Mouse (Mus musculus) MEL (cell line): ENCODE results near the gene Ngp. TPM values are rescaled to one million over a fixed set of nuclear protein-coding genes. Genes with fewer than 3 reads are reported as not detected.

Experiments
- DNase-seq: peaks from one replicate; pipeline ENCODE4 v3.0.0; 2011; ENCODE audit warnings: low read depth, low spot score
- H3K27ac ChIP-seq: 2 replicates; pipeline ENCODE4 v1.5.1; 2012; ENCODE audit warnings: low read depth, mild to moderate bottlenecking, control low read depth, low read length, moderate library complexity; ENCODE audit not compliant: control insufficient read depth
- H3K27me3 ChIP-seq, 2 experiments: fragments of 150-350 bp in 1 of 2; sonication (generic) in 1 of 2; 2 replicates each; pipeline ENCODE4 v1.6.1; 2012; ENCODE audit warnings: low read length in 2 of 2, mild to moderate bottlenecking in 2 of 2, improper control_type of control experiment in 1 of 2, moderate library complexity in 1 of 2; ENCODE audit not compliant: insufficient read depth in 2 of 2, control insufficient read depth in 1 of 2
- H3K36me3 ChIP-seq, 2 experiments: 2 replicates each; pipeline ENCODE4 v1.6.1; 2012 to 2014; ENCODE audit warnings: low read length in 2 of 2, improper control_type of control experiment in 1 of 2, inconsistent platforms in 1 of 2, mild to moderate bottlenecking in 1 of 2; ENCODE audit not compliant: insufficient read depth in 2 of 2, control insufficient read depth in 1 of 2
- H3K4me1 ChIP-seq, 2 experiments: fragments of 150-350 bp in 1 of 2; sonication (generic) in 1 of 2; 2 replicates each; pipeline ENCODE4 v1.6.1; 2012; ENCODE audit warnings: low read length in 2 of 2, improper control_type of control experiment in 1 of 2, mild to moderate bottlenecking in 1 of 2; ENCODE audit not compliant: insufficient read depth in 2 of 2, control insufficient read depth in 1 of 2
- H3K4me3 ChIP-seq, 2 experiments: fragments of 150-350 bp in 1 of 2; sonication (generic) in 1 of 2; 2 replicates each; pipeline ENCODE4 v1.5.1; 2012; ENCODE audit warnings: low read depth in 2 of 2, low read length in 2 of 2, mild to moderate bottlenecking in 2 of 2, moderate library complexity in 2 of 2, control low read depth in 1 of 2, improper control_type of control experiment in 1 of 2; ENCODE audit not compliant: control insufficient read depth in 1 of 2, insufficient read depth in 1 of 2
- H3K79me2 ChIP-seq: 2 replicates; pipeline ENCODE4 v1.6.1; 2012; ENCODE audit warnings: mild to moderate bottlenecking, low read length, moderate library complexity; ENCODE audit not compliant: control insufficient read depth, poor library complexity, insufficient read depth
- H3K9ac ChIP-seq: 2 replicates; pipeline ENCODE4 v1.6.1; 2012; ENCODE audit warnings: low read depth, mild to moderate bottlenecking, control low read depth, low read length, moderate library complexity; ENCODE audit not compliant: control insufficient read depth, poor library complexity, severe bottlenecking
- H3K9me3 ChIP-seq: fragments of 150-350 bp; sonication (generic); replicated peaks from 2 replicates; pipeline ENCODE4 v1.6.1; 2012; ENCODE audit warnings: mild to moderate bottlenecking, low read length, improper control_type of control experiment, moderate library complexity; ENCODE audit not compliant: insufficient read depth
- BHLHE40 ChIP-seq: IDR thresholded peaks from 2 replicates; pipeline ENCODE4 v1.6.1; 2012; ENCODE audit warnings: low read depth, mild to moderate bottlenecking, inconsistent platforms, low read length, improper control_type of control experiment, borderline replicate concordance
- CHD1 ChIP-seq: IDR thresholded peaks from 2 replicates; pipeline ENCODE4 v1.6.1; 2012; ENCODE audit warnings: low read depth, mild to moderate bottlenecking, inconsistent platforms, low read length, improper control_type of control experiment
- CHD2 ChIP-seq: IDR thresholded peaks from 2 replicates; pipeline ENCODE4 v1.6.1; 2011; ENCODE audit warnings: low read length, improper control_type of control experiment
- CTCF ChIP-seq, 3 experiments: IDR thresholded peaks in 2 of 3; conservative IDR thresholded peaks in 1 of 3; 2 replicates each; pipeline ENCODE4 v1.5.1; 2011 to 2012; ENCODE audit warnings: low read length in 3 of 3, low read depth in 2 of 3, mild to moderate bottlenecking in 2 of 3, improper control_type of control experiment in 1 of 3, inconsistent platforms in 1 of 3, mixed read lengths in 1 of 3, moderate library complexity in 1 of 3; ENCODE audit not compliant: control insufficient read depth in 1 of 3, insufficient read depth in 1 of 3, poor library complexity in 1 of 3, severe bottlenecking in 1 of 3
- ETS1 ChIP-seq: IDR thresholded peaks from 2 replicates; pipeline ENCODE4 v1.6.1; 2012; ENCODE audit warnings: low read depth, mild to moderate bottlenecking, inconsistent platforms, low read length, improper control_type of control experiment, moderate library complexity
- GABPA ChIP-seq: IDR thresholded peaks from 2 replicates; pipeline ENCODE4 v1.6.1; 2012; ENCODE audit warnings: low read depth, mild to moderate bottlenecking, inconsistent platforms, low read length, improper control_type of control experiment, moderate library complexity
- HCFC1 ChIP-seq: IDR thresholded peaks from 2 replicates; pipeline ENCODE4 v1.6.1; 2012; ENCODE audit warnings: low read depth, mild to moderate bottlenecking, inconsistent platforms, low read length, improper control_type of control experiment, moderate library complexity
- MAFK ChIP-seq: IDR thresholded peaks from 2 replicates; pipeline ENCODE4 v1.6.1; 2011; ENCODE audit warnings: low read depth, mild to moderate bottlenecking, low read length, improper control_type of control experiment, borderline replicate concordance
- MAZ ChIP-seq: IDR thresholded peaks from 2 replicates; pipeline ENCODE4 v1.6.1; 2012; ENCODE audit warnings: low read depth, mild to moderate bottlenecking, inconsistent platforms, low read length, improper control_type of control experiment
- MEF2A ChIP-seq: IDR thresholded peaks from 2 replicates; pipeline ENCODE4 v1.6.1; 2014; ENCODE audit warnings: low read depth, mild to moderate bottlenecking, inconsistent platforms, low read length, improper control_type of control experiment; ENCODE audit not compliant: poor library complexity, insufficient replicate concordance, severe bottlenecking; ENCODE audit errors: extremely low read depth
- MYC ChIP-seq: IDR thresholded peaks from 2 replicates; pipeline ENCODE4 v1.6.1; 2011; ENCODE audit warnings: low read depth, mild to moderate bottlenecking, low read length, improper control_type of control experiment, moderate library complexity
- NELFE ChIP-seq: IDR thresholded peaks from 2 replicates; pipeline ENCODE4 v1.6.1; 2011; ENCODE audit warnings: low read depth, low read length, improper control_type of control experiment
- NRF1 ChIP-seq: IDR thresholded peaks from 2 replicates; pipeline ENCODE4 v1.6.1; 2014; ENCODE audit warnings: low read depth, mild to moderate bottlenecking, inconsistent platforms, low read length, improper control_type of control experiment, moderate library complexity; ENCODE audit not compliant: poor library complexity, insufficient read depth, severe bottlenecking
- POLR2A ChIP-seq, 2 experiments: IDR thresholded peaks; 2 replicates each; pipeline ENCODE4 v1.6.1; 2011 to 2012; ENCODE audit warnings: low read length in 2 of 2, mild to moderate bottlenecking in 2 of 2, control low read depth in 1 of 2, improper control_type of control experiment in 1 of 2, low read depth in 1 of 2, moderate library complexity in 1 of 2; ENCODE audit not compliant: control insufficient read depth in 1 of 2, insufficient read depth in 1 of 2, poor library complexity in 1 of 2
- POLR2AphosphoS2 ChIP-seq: IDR thresholded peaks from 2 replicates; pipeline ENCODE4 v1.6.1; 2011; ENCODE audit warnings: low read length, improper control_type of control experiment
- RCOR1 ChIP-seq: IDR thresholded peaks from 2 replicates; pipeline ENCODE4 v1.6.1; 2012; ENCODE audit warnings: low read depth, mild to moderate bottlenecking, inconsistent platforms, low read length, improper control_type of control experiment
- SIN3A ChIP-seq: IDR thresholded peaks from 2 replicates; pipeline ENCODE4 v1.6.1; 2012; ENCODE audit warnings: low read length, improper control_type of control experiment, inconsistent platforms
- TAL1 ChIP-seq: IDR thresholded peaks from 2 replicates; pipeline ENCODE4 v1.6.1; 2012; ENCODE audit warnings: mild to moderate bottlenecking, inconsistent platforms, low read length, moderate library complexity, mixed read lengths
- TCF12 ChIP-seq: IDR thresholded peaks from 2 replicates; pipeline ENCODE4 v1.6.1; 2014; ENCODE audit warnings: low read depth, mild to moderate bottlenecking, inconsistent platforms, low read length, improper control_type of control experiment, moderate library complexity
- USF1 ChIP-seq: IDR thresholded peaks from 2 replicates; pipeline ENCODE4 v1.6.1; 2014; ENCODE audit warnings: low read depth, mild to moderate bottlenecking, inconsistent platforms, low read length, improper control_type of control experiment, moderate library complexity
- ZKSCAN1 ChIP-seq: IDR thresholded peaks from 2 replicates; pipeline ENCODE4 v1.6.1; 2012; ENCODE audit warnings: low read depth, mild to moderate bottlenecking, inconsistent platforms, low read length, improper control_type of control experiment, moderate library complexity
- ZMIZ1 ChIP-seq: IDR thresholded peaks from 2 replicates; pipeline ENCODE4 v1.6.1; 2012; ENCODE audit warnings: low read depth, mild to moderate bottlenecking, inconsistent platforms, low read length, improper control_type of control experiment, moderate library complexity
- polyA plus RNA-seq, 2 experiments: library from polyadenylated mRNA; stranded (reverse) in 1 of 2; unstranded in 1 of 2; fragments of >175 nt in 1 of 2; fragments of >200 nt in 1 of 2; gene quantifications; 2 replicates each; pipeline versions ENCODE4 v1.2.1 to v1.2.4; 2012; ENCODE audit warnings: low replicate concordance in 2 of 2, low read depth in 1 of 2; ENCODE audit not compliant: insufficient read length in 2 of 2, insufficient read depth in 1 of 2, missing spikeins in 1 of 2
- total RNA-seq: library from RNA; depleted of rRNA; stranded (reverse); fragments of 300-350 nt; gene quantifications from 2 replicates; pipeline ENCODE4 v1.2.3, GENCODE M21; 2012

The Ngp gene
- total and polyA plus RNA-seq, 3 experiments: not detected

GRCm38 (mm10) chr9:110440049-110440448, 20.5 kb downstream of the Ngp start:
- no peaks in the 10 kb centered on the region for H3K36me3 ChIP-seq

GRCm38 (mm10) chr9:110440559-110440958, 21.0 kb downstream of the Ngp start:
- no peaks in the 10 kb centered on the region for H3K79me2 ChIP-seq
- no peaks in the 10 kb centered on the region for H3K9me3 ChIP-seq
- no peaks in the 10 kb centered on the region for H3K4me1 ChIP-seq
- H3K27me3 ChIP-seq: no peaks in the 10 kb centered on the region
- H3K4me3 ChIP-seq: no peak overlapping the region
- TF ChIP-seq CTCF (IDR thresholded peaks at IDR 0.05 in 2 of 3, conservative IDR thresholded peaks at IDR 0.05 in 1 of 3; ENCODE audit: control insufficient read depth in 1 of 3, insufficient read depth in 1 of 3, low read depth in 2 of 3, low read length in 3 of 3, poor library complexity in 1 of 3, severe bottlenecking in 1 of 3) (no peak), GABPA (no peak), CHD2 (no peak), BHLHE40 (no peak), NELFE (no peak), TAL1 (no peak), MAZ (no peak), POLR2A (IDR thresholded peaks at IDR 0.05; ENCODE audit: control insufficient read depth in 1 of 2, insufficient read depth in 1 of 2, low read depth in 1 of 2, low read length in 2 of 2, poor library complexity in 1 of 2) (no peak)
- no peaks in the 10 kb centered on the region for H3K36me3 ChIP-seq
- DNase-seq: no peak
- no peak overlapping the region for H3K27ac ChIP-seq
- no peak overlapping the region for H3K9ac ChIP-seq

More at GRCm38 (mm10) chr9:110440049-110440448, 20.5 kb downstream of the Ngp start:
- no peaks in the 10 kb centered on the region for H3K79me2 ChIP-seq
- TF ChIP-seq ZKSCAN1: no peak
- no peak for TF ChIP-seq MAFK
- no peak for TF ChIP-seq TAL1
- no peak for TF ChIP-seq MEF2A
- TF ChIP-seq ZMIZ1: no peak
- TF ChIP-seq RCOR1: no peak
- no peak for TF ChIP-seq ETS1
- TF ChIP-seq CTCF (IDR thresholded peaks at IDR 0.05 in 2 of 3, conservative IDR thresholded peaks at IDR 0.05 in 1 of 3; ENCODE audit: control insufficient read depth in 1 of 3, insufficient read depth in 1 of 3, low read depth in 2 of 3, low read length in 3 of 3, poor library complexity in 1 of 3, severe bottlenecking in 1 of 3): no peak
- no peak for TF ChIP-seq TCF12
- no peak for TF ChIP-seq CHD2
- no peak for TF ChIP-seq SIN3A
- TF ChIP-seq NRF1: no peak
- TF ChIP-seq POLR2AphosphoS2: no peak
- TF ChIP-seq USF1: no peak
- TF ChIP-seq HCFC1: no peak
- TF ChIP-seq CHD1: no peak
- TF ChIP-seq MYC: no peak
- TF ChIP-seq, all 39 proteins: peak for 0
- no peaks in the 10 kb centered on the region for H3K27me3 ChIP-seq
- H3K27ac ChIP-seq: no peak overlapping the region
- H3K4me1 ChIP-seq: no peaks in the 10 kb centered on the region
- H3K4me3 ChIP-seq: no peak overlapping the region
- DNase-seq: no peak
- no peaks in the 10 kb centered on the region for H3K9me3 ChIP-seq
- H3K9ac ChIP-seq: no peak overlapping the region
